Mouse (Mus musculus): ENCODE results near the gene Gm10340. TPM values are rescaled to one million over a fixed set of nuclear protein-coding genes. Genes with fewer than 3 reads are reported as not detected.

Gm10340 gene
- not detected in 2 replicates for polyA plus RNA-seq (2012; rRNA removed; ENCODE audit: low replicate concordance)

DNA sequence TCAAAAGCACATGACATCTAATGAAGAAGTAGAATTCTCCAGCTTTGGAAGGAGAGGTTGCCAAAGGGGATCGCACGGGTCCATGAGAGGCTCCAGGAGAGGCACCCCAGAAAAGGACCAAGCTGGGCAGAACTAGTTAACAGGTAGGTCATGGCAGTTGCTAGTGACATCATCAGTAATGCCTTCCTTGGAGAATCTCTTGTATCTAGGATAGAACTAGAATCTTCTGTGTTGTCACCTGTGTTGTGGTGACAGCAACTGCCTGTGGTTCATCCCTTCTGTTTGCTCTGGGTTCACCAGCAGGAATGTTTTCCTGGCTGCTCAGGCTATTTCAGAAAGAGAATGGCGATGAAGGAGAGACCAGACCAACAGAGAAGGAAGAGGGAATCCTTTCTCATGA is at the start of gene Gm10340:
Gm10340 (plus strand) TSS at position 301 of the 400 bp plus-strand sequence.

DNA sequence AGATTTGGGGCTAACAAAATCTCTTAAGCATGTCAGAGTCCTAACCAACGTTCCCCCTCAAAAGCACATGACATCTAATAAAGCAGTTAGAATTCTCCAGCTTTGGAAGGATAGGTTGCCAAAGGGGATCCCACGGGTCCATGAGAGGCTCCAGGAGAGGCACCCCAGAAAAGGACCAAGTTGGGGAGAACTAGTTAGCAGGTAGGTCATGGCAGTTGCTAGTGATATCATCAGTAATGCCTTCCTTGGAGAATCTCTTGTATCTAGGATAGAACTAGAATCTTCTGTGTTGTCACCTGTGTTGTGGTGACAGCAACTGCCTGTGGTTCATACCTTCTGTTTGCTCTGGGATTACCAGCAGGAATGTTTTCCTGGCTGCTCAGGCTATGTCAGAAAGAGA is 54.2 kb downstream of the Gm10340 start, which contains the start of gene Gm5795:
Gm5795 (plus strand) TSS at position 301 of the 400 bp plus-strand sequence.

Other genes with a start within 250 kb of the Gm10340 start
- gene Gm2888, start 104.0 kb upstream of the Gm10340 start, polyA plus RNA-seq (2012; rRNA removed; ENCODE audit: low replicate concordance) = not detected in 2 replicates
- 0.40 TPM in 1 of 2 replicates, not detected in the other for gene Gm2897, start 84.7 kb upstream of the Gm10340 start, polyA plus RNA-seq (2012; rRNA removed; ENCODE audit: low replicate concordance)
- not detected in 2 replicates for gene Gm5795, start 54.3 kb downstream of the Gm10340 start, polyA plus RNA-seq (2012; rRNA removed; ENCODE audit: low replicate concordance)
- gene D830030K20Rik, start 74.5 kb downstream of the Gm10340 start, polyA plus RNA-seq (2012; rRNA removed; ENCODE audit: low replicate concordance) = 0.53 TPM in 1 of 2 replicates, not detected in the other
- not detected in 2 replicates for gene Gm2956, start 198.6 kb downstream of the Gm10340 start, polyA plus RNA-seq (2012; rRNA removed; ENCODE audit: low replicate concordance)